Mouse (Mus musculus) cerebellum, postnatal 36 days (tissue): ENCODE measurements around the gene Olfr68.
"Not testable (repeated sequence)": the region's sequence is repeated elsewhere in the genome, so short reads cannot be mapped to it uniquely, and the experiment has no call there.

Experiments used
- DNase-seq, 2 experiments: peaks; one replicate each; pipeline ENCODE4 v3.0.0; 2021 to 2022; ENCODE audit warnings: mixed read lengths in 2 of 2

Gene Olfr68

DNA sequence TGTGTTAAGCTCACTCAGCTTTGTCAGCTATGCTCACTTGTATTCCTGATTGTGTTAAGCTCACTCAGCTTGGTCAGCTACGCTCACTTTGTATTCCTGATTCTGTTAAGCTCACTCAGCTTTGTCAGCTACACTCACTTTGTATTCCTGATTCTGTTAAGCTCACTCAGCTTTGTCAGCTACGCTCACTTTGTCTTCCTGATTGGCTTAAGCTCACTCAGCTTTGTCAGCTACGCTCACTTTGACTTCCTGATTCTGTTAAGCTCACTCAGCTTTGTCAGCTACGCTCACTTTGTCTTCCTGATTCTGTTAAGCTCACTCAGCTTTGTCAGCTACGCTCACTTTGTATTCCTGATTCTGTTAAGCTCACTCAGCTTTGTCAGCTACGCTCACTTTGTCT lies 17.3 kb downstream of the Olfr68 start:
- DNase-seq: not testable (repeated sequence)

DNA sequence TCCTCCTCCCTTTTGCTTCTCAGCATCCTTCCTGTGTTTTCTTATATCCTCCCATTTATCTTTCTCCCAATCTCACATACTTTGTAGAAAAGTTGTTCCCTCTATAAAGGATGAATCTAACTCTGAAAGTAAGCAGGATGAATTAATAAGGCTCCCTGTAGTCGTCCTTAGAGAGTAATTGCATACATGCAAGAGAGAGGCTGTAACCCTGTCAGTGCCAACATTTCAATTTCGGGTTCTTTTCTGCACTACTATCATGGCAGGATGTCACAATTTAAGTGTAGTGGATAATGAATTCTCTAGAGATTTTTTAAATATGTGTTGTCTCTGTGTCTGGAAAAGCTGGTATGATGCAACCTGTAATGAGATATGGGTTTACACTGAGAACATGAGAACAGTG lies 22.3 kb downstream of the Olfr68 start, which contains the start of gene Olfr630:
Gene Olfr630, minus strand, starts transcription at position 101 of the 400 bp plus-strand sequence.
- no peak for DNase-seq

DNA sequence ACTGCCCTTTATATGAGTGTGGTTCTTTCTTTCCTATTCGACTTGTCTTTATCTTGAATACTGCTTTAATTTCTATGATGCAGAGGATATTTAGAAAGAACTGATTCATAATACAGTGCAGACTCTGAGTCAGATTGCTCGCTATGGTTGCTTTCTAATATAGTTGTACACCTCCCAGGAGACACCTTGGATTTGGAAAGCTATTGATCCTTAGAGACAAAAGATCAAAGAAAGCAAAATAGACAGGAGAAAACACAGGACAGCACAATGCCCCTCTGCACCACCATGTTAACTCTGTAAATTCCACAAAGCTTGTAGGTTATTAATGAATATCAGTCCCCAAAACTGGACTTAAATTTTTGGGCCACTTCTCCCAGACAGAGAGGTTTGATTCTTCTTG lies 34.7 kb downstream of the Olfr68 start, which contains the start of gene Olfr629:
Gene Olfr629, minus strand, starts transcription at position 101 of the 400 bp plus-strand sequence.
- no peak for DNase-seq

DNA sequence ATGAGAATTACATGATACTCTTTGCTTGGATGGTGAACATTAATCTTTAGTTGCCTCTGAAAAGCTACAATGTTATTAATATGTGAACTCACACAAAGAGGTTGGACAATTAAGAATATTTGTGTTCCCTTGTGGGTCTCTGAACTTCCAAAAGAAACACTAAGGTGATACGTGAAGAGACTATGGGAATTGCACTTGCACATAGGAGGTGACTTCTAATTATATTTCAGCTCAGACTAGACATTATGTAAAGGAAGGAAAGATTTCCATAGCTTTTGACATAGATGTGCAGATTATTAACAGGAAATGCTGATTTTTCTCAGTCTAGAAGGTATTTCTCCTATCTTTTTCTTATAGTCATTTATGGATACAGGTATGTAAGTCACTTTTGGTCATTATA lies 49.4 kb downstream of the Olfr68 start, which contains the start of gene Olfr628:
Gene Olfr628, plus strand, starts transcription at position 301 of the 400 bp plus-strand sequence.
- no peak for DNase-seq
